Mouse (Mus musculus) liver, embryonic 14.5 days (tissue): ENCODE measurements at regions not wholly inside any gene's neighbourhood (a gene's known extent, or its start where the extent isn't known, plus 50 kb on each side); places are given as distances from the start of the nearest gene placed in this dataset.

ENCODE experiments used
- CTCF ChIP-seq: IDR thresholded peaks from 2 replicates; pipeline ENCODE4 v1.5.1; 2016; ENCODE audit warnings: antibody characterized with exemption, low read depth, control low read depth
- EP300 ChIP-seq: IDR thresholded peaks from 2 replicates; pipeline ENCODE4 v1.6.1; 2016; ENCODE audit warnings: antibody characterized with exemption, low read depth

GRCm38 (mm10) chr19:24606390-24606976, 50.8 kb upstream of the Pip5k1b start:
- TF ChIP-seq CTCF (peak; percentile 70), EP300 (no peak)
